Mouse (Mus musculus) liver, embryonic 14.5 days (tissue): ENCODE results near the gene Socs5. TPM values are rescaled to one million over a fixed set of nuclear protein-coding genes. Genes with fewer than 3 reads are reported as not detected.

Experiments
- ATAC-seq: fragments of 200-750 bp; cut with Nextera tagmentation; 2 replicates; pipeline ENCODE4 v1.8.0; 2017; ENCODE audit warnings: moderate number of reproducible peaks, mild to moderate bottlenecking, moderate library complexity; ENCODE audit not compliant: insufficient read depth
- DNase-seq, 3 experiments: peaks; one replicate each; pipeline ENCODE4 v3.0.0-alpha.2; 2012 to 2013; ENCODE audit warnings: low read depth in 3 of 3, low spot score in 3 of 3
- H3K27ac ChIP-seq: fragments of 300-500 bp; sonication (generic); 2 replicates; pipeline ENCODE4 v1.5.1; 2014; ENCODE audit warnings: moderate library complexity, mild to moderate bottlenecking, control low read depth, inconsistent platforms
- H3K27me3 ChIP-seq: fragments of 300-500 bp; sonication (generic); 2 replicates; pipeline ENCODE4 v1.6.1; 2014; ENCODE audit warnings: mild to moderate bottlenecking, low read length, moderate library complexity; ENCODE audit not compliant: control insufficient read depth, insufficient read depth
- H3K36me3 ChIP-seq: fragments of 300-500 bp; sonication (generic); replicated peaks from 2 replicates; pipeline ENCODE4 v1.6.1; 2014; ENCODE audit warnings: low read depth; ENCODE audit not compliant: control insufficient read depth, insufficient read depth
- H3K4me1 ChIP-seq, 2 experiments: fragments of 200-500 bp in 1 of 2; fragments of 300-500 bp in 1 of 2; sonication (generic) in 1 of 2; replicated peaks; 2 replicates each; pipeline ENCODE4 v1.6.1; 2012 to 2014; ENCODE audit warnings: antibody characterized with exemption in 1 of 2, inconsistent platforms in 1 of 2, low read length in 1 of 2; ENCODE audit not compliant: control insufficient read depth in 2 of 2, insufficient read depth in 2 of 2
- H3K4me2 ChIP-seq: fragments of 300-500 bp; sonication (generic); 2 replicates; pipeline ENCODE4 v1.6.1; 2014; ENCODE audit warnings: low read depth, mild to moderate bottlenecking, control low read depth, moderate library complexity
- H3K4me3 ChIP-seq, 2 experiments: fragments of 200-500 bp in 1 of 2; fragments of 300-500 bp in 1 of 2; sonication (generic) in 1 of 2; 2 replicates each; pipeline ENCODE4 v1.5.1; 2012 to 2014; ENCODE audit warnings: low read depth in 2 of 2, low read length in 2 of 2, mild to moderate bottlenecking in 2 of 2, control low read depth in 1 of 2, inconsistent platforms in 1 of 2, moderate library complexity in 1 of 2; ENCODE audit not compliant: insufficient read depth in 1 of 2
- H3K9ac ChIP-seq: fragments of 300-500 bp; sonication (generic); replicated peaks from 2 replicates; pipeline ENCODE4 v1.6.1; 2014; ENCODE audit warnings: mild to moderate bottlenecking, control low read depth, moderate library complexity
- H3K9me3 ChIP-seq: fragments of 300-500 bp; sonication (generic); 2 replicates; pipeline ENCODE4 v1.6.1; 2016; ENCODE audit warnings: low read length, mixed read lengths; ENCODE audit not compliant: control insufficient read depth
- CTCF ChIP-seq: IDR thresholded peaks from 2 replicates; pipeline ENCODE4 v1.5.1; 2016; ENCODE audit warnings: antibody characterized with exemption, low read depth, control low read depth
- EP300 ChIP-seq: IDR thresholded peaks from 2 replicates; pipeline ENCODE4 v1.6.1; 2016; ENCODE audit warnings: antibody characterized with exemption, low read depth
- WGBS: fragments of 180-500 bp; shearing (Covaris S2); extraction: QIAGEN DNeasy Blood & Tissue Kit; methylation state at CpG from one replicate; pipeline ENCODE4 v1.1.7; 2014; ENCODE audit not compliant: insufficient replicate concordance; 5-methylcytosine and 5-hydroxymethylcytosine counted together
- polyA plus RNA-seq, 2 experiments: library from polyadenylated mRNA; depleted of rRNA in 1 of 2; stranded (reverse) in 1 of 2; unstranded in 1 of 2; fragments of >200 nt; fragmentation: Nextera tagmentation in 1 of 2; extraction: Ambion mirVana in 1 of 2; gene quantifications; 2 replicates each; pipeline versions ENCODE4 v1.2.1 to v1.2.3; 2012 to 2014

Gene Socs5
- polyA plus RNA-seq, 2 experiments, result 1.6 TPM

- H3K4me3 ChIP-seq, result no peak overlapping the region
- H3K9ac ChIP-seq, result no peak overlapping the region
- 63% methylated on average over 6 of the region's 6 CpGs for WGBS
- no peaks in the 10 kb centered on the region for H3K4me1 ChIP-seq
- no peaks in the 10 kb centered on the region for H3K27me3 ChIP-seq
- DNase-seq (no peak), ATAC-seq (no peak)
- H3K36me3 ChIP-seq, result no peaks in the 10 kb centered on the region
- H3K9me3 ChIP-seq, result no peaks in the 10 kb centered on the region
- TF ChIP-seq EP300, result no peak
- no peak overlapping the region for H3K27ac ChIP-seq
- no peak overlapping the region for H3K4me2 ChIP-seq
These were observed 21.8 kb upstream of the Socs5 start for GRCm38 (mm10) chr17:87085726-87086125.

- Histone ChIP-seq H3K36me3 (no peaks in the 10 kb centered on the region), H3K4me1 (no peaks in the 10 kb centered on the region), H3K4me2 (no peak overlapping the region), H3K27me3 (no peaks in the 10 kb centered on the region), H3K9me3 (no peaks in the 10 kb centered on the region), H3K27ac (no peak overlapping the region), H3K4me3 (no peak overlapping the region), H3K9ac (no peak overlapping the region)
- TF ChIP-seq CTCF, result no peak
- TF ChIP-seq EP300, result no peak
- DNase-seq, result no peak
- ATAC-seq, result no peak
- 66% methylated on average over 7 of the region's 7 CpGs for WGBS
These were observed 18.2 kb upstream of the Socs5 start for GRCm38 (mm10) chr17:87089296-87089695.

- DNase-seq, result no peak
- Histone ChIP-seq H3K4me1 (peaks cover 0 to 5% of the 10 kb centered on the region in 2 experiments; a peak in 3 of 4 replicates), H3K36me3 (no peaks in the 10 kb centered on the region), H3K9ac (no peak overlapping the region), H3K27me3 (no peaks in the 10 kb centered on the region), H3K27ac (no peak overlapping the region), H3K4me2 (no peak overlapping the region), H3K9me3 (no peaks in the 10 kb centered on the region), H3K4me3 (no peak overlapping the region)
- WGBS, result 68% methylated on average over 5 of the region's 5 CpGs
- TF ChIP-seq EP300 (no peak), CTCF (no peak)
- no peak for ATAC-seq
These were observed 14.4 kb upstream of the Socs5 start for GRCm38 (mm10) chr17:87093061-87093460.

GRCm38 (mm10) chr17:87096951-87097350 lies 10.5 kb upstream of the Socs5 start:
- Histone ChIP-seq H3K36me3 (no peaks in the 10 kb centered on the region), H3K27me3 (no peaks in the 10 kb centered on the region), H3K4me2 (no peak overlapping the region), H3K9me3 (no peaks in the 10 kb centered on the region), H3K4me1 (peaks cover 0 to 5% of the 10 kb centered on the region in 2 experiments; a peak in 3 of 4 replicates), H3K27ac (no peak overlapping the region), H3K9ac (no peak overlapping the region), H3K4me3 (no peak overlapping the region)
- DNase-seq, result no peak
- no peak for ATAC-seq
- WGBS, result 55% methylated on average over 2 of the region's 2 CpGs
- TF ChIP-seq EP300, result no peak
- TF ChIP-seq CTCF, result no peak

GRCm38 (mm10) chr17:87097576-87097975 lies 9.9 kb upstream of the Socs5 start:
- Histone ChIP-seq H3K9ac (no peak overlapping the region), H3K4me3 (no peak overlapping the region), H3K9me3 (no peaks in the 10 kb centered on the region), H3K27me3 (no peaks in the 10 kb centered on the region), H3K36me3 (no peaks in the 10 kb centered on the region), H3K27ac (no peak overlapping the region), H3K4me1 (peaks cover 0 to 5% of the 10 kb centered on the region in 2 experiments; a peak in 3 of 4 replicates), H3K4me2 (no peak overlapping the region)
- DNase-seq, result no peak
- ATAC-seq, result no peak
- no peak for TF ChIP-seq CTCF
- TF ChIP-seq EP300, result no peak
- 72% methylated on average over 5 of the region's 5 CpGs for WGBS
